Mouse (Mus musculus): ENCODE results near the gene Casz1.

Gene Casz1

DNA sequence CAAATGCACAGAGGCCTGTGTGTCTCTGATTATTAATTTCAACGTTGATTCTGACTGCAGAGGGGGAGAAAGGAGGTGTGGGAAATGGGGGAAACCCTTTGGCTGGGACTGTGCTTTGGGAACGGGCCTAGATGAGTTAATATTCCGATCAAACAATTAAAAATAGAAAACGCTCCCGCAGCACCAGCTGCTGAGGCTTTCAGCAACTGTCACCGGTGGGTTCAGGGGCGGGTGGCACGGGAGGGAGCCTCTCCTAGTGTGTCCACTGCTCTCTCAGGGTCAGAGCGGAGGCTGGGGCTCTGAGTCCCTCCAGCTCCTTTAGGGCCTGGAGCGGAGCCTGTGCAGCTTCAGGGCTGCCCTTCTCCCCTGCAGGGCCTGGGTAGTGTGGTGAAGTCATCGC, 105.3 kb downstream of the Casz1 start:
- DNase-seq: no peak

DNA sequence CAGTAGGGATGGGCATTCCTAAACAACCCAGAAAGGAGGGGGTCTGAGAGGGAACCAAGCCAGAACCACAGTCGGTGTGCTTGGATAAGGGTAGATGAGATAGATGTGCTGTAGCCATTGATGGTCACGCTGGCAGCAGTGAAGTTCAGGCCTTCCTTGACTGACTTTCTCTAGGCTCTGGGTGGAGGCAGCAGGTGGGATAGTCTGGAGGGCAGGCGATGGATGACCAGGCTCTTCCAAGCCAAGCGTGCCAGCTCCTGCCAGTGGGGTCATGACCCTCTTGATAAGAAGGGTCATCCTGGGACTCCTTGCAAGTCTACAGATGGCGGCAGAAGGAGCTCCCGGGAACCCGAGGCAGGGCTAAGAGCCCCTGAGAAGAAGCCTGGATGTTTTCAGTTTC, 107.9 kb downstream of the Casz1 start:
- DNase-seq: no peak

DNA sequence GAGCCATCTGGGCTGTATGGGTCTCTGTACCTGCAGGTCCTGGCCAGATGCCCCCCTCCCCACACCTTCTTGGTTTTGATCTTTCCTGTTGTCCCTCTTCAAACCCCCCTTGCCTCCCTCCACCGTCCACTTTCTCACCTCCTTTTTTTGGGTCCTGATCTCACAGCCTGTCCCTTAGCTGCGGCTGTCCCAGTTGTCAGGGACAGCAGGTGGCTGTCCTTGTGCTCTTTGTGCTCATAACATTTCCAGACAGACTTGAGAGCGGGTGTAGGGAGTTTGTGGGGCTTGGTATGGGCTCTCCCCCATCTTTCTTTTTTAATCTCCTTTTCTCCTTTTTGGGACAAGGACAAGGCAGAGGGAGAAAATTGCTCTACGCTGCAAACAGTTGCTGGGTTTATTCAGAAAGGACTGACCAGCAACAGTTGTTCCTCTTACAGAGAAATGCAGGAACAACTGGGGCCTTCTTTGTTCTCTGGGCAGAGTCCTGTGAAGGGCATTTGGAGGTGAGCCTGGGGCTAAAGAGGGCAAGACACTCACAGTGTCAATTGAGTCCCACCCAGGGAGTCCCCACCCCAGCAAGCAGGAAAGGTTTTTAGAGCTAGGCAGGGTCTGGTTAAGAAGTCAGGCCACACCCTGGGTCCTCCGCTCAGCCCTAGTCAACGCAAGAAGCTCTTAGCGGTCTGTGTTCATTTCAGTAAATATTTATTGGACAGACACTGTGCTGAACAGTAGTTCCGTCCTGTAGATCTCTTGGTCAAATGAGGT, 108.8 kb downstream of the Casz1 start:
- no peak for DNase-seq

DNA sequence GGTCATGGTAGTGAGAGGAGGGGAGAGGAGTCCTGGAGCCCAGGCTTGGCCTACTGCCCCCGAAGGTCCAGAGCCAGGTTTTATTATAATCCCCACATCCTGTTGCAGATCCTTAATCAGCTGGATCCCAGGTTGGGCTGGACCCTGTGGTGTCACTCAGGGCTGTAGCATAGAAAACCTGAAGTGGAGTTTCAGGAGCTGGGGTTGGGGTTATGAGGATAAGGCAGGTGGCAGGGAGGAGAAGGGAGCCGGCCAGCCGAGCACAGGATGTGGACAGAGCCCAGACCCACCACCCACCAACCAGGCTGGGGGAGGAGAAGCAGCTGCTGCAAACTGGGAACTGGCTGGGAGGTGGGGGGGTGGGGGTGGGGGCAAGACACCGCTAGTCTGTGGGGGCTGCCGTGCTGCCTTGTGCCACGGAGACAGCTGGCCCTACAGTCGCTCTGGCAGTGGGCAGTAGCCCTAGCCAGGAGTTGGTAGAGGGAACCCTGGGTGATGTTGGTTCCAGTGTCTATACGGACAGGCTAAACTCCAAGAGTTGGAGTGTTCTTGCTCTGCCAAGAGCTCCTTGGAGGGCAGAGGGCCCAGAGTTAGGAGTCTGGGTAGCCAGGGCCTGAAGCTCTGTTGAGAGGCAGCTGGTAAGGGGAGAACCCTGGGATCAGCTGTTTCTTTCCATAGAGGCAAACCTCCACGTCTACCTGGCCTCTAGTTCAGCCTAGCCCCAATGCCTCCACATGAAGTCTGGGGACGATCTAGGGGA, 110.8 kb downstream of the Casz1 start:
- peak; percentile 88 for DNase-seq

DNA sequence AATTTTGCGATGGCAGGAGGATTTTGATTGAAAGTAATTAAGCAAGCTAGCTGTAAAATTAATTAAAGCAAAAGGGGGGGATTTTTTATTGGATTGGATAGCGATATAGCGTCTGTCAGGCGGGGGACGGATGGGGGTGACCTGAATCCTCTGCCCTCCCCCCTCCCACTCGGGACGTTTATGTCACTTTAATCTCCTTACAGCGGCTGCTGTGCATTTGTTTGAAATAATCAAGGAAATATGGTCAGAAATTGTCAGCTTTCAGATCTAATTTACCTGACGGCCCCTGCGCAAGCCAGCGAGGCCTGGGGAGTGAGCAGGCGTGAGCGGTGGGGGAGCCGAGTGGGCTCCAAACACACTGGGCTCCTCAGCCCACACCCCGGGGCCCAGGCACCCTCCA, 111.6 kb downstream of the Casz1 start:
- DNase-seq: no peak

DNA sequence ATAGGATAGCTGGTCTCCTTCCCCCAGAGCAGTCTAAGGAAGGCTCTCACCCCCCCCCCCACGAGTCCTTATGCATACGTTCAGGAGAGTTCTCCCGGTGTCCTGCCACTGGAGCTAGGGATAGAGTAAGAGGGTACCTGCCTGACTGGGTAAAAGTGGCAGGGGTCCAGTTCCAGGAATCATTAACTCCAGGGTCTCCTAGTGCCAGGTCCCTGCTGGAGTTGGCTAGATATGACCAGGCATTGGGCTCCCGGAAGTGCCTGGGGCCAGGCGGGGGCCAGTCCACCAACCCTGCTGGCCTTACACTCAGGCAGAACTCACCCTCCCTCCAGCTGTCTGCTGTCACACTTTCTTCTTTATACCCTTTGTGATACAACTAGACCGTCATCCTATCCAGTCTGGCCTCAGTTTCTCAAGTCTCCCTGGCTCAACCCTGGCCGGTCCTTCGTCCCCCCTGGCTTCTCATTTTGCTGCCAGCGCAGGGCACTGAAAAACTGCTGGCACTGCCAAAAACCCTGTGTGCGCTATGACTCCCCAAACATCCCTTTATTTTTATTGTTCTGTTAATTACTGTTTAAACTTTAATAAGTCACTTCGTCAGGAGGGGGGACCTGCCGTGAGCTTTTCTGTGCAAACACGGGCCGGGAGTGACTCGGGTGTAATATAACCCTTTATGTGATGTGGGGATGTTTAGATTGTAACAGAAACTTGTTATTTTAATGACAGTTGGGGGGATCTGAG, 114.6 kb downstream of the Casz1 start:
- DNase-seq: peak; percentile 84

DNA sequence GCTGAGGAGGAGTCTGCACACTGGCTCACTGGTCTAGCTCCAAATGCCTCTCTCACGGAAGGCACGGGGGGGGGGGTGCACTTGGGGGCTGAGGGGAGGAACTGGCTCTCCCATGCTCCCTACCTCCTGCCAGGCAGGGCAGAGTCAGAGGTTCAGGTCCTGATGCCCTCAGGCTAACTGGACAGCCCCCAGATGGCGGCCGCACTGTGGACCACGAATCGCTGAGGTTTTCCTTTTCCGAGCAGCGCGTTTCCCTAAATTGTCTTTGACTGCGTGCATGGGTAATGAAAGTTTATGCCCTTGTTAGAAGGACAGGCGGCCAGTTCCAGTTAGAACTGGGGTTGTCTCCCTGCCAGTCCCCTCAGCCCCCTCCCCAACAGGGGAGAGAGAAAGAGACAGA, 116.4 kb downstream of the Casz1 start:
- DNase-seq: peak; percentile 72

DNA sequence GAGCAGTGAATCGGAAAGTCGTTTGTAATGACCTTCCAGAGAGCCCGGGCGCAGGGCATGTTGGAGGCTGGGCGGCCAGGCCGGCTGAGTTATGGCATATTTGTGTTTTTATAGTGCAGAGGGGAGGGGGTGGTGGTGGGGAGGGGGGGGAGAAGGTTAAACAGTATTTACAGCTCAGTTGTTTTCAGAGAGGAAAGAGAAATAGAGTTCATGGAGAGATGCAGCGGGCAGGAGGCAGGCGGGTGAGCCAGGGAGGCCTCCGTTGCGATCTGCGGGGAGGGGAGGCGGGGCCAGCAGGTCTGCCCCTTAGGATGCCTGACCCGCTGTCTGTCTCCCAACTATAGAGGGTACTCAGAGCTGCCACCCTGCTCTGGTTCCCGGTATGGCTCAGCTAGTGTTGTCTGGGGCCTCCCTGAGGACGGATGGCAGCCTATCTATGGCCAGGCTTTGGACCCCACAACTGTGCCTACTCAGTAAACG, 118.0 kb downstream of the Casz1 start:
- peak; percentile 63 for DNase-seq

DNA sequence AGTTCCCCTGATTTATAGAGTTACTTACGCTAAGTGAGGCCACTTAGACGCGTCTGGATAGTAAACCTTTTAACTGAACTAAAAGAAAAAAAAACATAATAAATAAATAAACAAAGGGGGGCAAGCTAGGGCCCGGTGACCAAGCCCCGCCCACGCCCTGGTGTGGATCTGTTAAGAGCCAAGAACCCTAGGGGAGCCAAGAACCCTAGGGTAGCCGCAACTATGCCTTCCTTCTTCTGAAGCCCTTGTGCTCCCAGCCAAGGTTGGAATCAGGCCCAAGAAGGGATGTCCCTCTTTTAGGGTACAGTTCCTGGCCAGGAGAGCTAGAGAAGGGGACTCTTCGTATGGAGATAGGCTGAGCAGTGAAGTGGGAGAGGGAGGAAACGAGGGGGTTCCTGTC, 119.2 kb downstream of the Casz1 start:
- DNase-seq: no peak

DNA sequence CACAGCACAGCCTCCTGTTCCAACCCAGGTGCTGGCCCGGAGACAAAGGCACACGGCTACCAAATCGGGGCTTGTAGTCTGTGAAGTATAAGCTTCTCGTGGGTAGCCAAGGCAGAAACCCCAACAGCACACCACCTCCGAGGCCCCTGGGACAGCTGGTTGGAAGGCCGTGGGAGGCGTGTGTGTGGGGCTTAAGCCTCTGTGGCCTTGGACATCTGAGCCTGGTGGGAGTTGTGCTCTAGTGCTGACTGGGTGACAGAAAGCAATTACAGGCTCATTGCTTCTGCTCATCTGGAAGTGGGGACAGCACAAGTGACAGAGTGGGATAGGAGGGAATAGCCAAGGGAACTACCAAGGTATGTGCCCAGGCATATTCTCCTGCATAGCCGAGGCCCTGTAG, 119.7 kb downstream of the Casz1 start:
- DNase-seq: no peak

DNA sequence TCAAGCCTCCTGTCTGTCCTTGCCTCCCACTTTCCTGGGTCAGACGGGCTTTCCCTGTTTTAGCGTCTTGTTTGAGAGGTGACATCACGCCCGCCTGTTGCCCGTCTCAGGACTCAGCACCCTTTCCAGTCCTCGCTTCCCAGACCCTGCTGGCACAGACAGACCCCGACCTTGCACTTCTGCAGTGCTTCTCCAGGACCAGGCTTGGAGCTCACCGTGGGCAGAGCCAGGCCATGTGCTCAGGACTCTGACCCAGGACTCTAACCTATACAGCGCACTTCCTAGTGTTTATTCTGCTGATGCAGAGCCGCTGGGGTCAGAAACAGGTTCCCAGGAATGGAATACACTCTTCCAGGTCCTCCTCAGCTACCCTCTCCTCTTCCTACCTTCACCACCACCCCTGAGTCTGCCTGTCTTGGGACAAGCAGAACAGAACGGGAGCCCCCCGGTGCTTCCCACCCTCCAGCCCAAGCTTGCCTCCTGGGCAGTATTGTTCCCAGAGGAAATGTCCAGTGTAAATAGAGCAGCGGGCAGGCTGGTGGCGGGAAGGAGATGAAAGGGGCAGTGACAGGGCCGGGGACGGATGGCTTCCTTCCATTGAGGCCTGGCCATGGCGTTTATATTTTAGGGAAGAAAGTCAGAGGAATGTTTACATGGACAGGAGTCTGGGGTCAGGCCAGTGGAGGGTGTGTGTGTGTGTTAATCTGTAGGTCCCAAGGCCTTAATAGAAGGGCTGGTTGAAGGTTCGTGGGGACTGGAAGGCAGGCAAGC, 121.5 kb downstream of the Casz1 start:
- DNase-seq: peak; percentile 65

DNA sequence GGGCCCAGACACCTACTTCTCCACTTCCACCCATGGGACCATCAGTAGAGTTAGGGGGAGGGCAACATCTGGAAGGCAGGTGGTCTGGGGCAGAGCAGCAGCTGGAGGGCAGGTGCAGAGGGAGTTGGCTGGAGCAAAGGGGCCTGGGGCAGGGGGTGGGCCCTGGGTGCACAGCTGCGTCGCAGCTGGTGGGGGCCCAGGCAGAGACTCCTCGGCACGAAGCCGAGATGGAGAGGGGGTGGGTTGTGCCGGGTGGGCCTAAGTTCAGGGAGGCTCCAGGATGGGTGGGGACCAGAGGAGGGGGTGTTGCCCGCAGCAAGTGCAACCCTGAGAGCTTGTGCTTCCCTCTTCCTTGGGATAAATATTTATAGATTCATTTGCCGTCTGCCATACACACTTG, 122.2 kb downstream of the Casz1 start:
- no peak for DNase-seq

DNA sequence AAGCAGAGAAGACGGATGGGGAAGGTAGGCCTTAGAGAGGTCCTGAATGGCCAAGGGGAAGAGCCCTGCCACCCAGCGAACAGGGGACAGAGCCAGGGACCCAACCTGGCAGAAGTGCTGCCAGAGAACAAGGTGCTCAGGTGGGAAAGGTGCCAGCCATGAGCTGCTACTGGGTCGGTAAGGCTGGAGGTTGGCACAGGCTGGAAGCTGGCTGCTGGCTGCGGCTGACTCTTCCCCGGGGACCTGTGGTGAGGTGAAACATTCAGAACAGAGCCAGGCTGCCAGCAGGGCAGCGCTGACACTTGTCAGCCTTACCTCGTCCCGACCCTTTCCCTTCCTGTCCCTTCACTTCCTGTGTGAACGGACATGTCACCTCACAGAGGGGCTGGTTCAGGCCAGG, 124.1 kb downstream of the Casz1 start:
- DNase-seq: peak; percentile 73

DNA sequence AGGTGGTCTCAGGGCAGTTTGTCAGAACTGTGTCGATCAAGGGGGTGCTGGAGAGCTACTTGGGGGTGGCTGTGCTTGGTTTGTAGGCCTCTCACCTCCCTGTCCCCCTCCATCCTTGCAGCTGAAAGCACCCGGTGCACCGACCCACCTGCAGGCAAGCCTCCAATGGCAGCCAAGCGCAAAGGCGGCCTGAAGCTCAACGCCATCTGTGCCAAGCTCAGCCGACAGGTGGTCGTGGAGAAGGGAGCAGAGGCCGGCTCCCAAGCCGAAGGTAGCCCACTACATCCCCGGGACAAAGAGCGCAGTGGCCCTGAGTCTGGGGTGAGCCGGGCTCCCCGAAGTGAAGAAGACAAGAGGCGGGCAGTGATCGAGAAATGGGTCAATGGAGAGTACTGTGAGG, 124.6 kb downstream of the Casz1 start:
- no peak for DNase-seq

DNA sequence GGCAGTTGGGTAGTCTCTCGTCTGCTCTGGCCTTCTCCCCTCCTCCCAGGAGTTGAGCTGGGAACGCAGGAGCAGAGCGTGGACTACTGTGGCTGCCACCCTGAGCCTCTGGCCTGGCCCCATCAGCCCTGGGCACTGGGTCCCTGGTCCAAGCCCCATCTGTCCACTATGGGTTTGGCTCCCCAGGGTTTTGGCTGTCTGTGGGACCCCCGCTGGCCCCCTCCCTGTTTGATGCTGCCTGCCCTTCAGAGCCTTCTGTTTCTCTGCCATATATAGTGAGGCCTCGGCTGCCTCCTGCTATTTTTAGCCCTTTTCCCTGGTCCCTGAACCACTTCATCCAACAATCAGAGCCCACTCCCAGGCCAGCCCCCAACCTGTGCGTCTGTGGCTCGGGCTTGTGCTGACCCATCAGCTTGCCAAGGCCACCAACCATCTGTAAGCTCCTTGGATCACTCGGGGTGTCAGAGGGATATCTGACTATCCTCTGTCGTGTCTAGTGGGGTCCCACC, 126.5 kb downstream of the Casz1 start:
- DNase-seq: no peak

DNA sequence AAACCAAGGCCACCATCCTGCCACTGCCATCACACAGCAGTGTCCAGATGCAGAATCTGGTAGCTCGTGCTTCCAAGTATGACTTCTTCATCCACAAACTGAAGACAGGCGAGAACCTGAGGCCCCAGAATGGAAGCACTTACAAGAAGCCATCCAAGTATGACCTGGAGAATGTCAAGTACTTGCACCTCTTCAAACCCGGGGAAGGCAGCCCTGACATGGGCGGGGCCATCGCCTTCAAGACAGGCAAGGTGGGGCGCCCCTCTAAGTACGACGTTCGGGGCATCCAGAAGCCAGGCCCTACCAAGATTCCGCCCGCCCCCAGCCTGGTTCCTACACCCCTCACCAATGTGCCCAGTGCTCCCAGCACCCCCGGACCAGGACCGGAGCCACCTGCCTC, 128.9 kb downstream of the Casz1 start:
- DNase-seq: no peak

DNA sequence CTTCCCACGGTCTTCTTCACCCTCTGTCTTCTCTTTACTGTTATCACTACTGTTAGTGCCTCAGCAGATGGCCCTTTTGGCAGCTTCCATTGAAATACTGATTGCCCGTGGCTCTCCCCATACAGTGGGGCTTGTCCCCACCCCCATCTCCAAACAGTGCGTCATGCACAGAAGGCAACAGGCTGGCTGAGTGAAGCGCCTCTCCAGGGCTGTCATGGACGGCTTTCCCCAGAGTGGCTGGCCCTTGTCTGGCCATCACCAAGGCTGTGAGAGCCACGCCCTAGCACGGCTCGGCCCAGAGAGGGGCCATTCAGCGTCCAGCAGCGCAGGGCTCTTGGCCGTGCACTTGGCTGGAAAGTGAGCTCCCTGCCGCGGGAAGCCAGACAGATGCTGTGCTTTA, 131.0 kb downstream of the Casz1 start:
- no peak for DNase-seq

DNA sequence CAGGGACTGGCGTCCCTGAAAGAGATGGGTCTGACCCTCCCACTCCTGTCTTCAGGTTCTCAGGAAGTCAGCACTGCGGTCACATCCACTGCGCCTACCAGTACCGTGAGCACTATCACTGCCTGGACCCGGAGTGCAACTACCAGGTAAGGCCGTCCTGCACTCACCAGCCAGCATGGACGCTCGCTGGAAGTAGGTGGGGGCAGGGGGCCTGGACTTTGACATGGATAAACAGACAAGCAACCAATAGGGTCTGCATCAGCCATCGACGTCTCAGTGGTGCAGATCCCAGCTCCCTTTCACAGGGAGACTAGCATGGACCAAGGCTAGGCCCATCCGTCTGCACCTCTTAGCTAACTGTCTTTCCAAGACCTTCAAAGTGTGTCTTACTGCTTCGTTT, 131.9 kb downstream of the Casz1 start:
- DNase-seq: no peak

DNA sequence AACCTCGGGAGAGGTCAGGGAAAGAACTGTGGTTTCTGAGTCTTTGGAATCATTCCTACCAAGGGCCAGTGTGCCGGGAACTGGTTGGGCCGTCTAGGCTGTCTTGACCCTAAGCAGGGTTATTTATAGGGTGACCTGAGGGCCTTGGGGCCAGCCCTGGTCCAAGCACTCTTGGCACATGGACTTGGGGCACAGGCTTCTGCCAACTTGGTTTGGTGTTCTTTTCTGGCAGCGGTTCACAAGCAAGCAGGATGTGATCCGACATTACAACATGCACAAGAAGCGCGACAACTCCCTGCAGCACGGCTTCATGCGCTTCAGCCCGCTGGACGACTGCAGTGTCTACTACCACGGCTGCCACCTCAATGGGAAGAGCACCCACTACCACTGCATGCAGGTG, 132.5 kb downstream of the Casz1 start:
- no peak for DNase-seq

DNA sequence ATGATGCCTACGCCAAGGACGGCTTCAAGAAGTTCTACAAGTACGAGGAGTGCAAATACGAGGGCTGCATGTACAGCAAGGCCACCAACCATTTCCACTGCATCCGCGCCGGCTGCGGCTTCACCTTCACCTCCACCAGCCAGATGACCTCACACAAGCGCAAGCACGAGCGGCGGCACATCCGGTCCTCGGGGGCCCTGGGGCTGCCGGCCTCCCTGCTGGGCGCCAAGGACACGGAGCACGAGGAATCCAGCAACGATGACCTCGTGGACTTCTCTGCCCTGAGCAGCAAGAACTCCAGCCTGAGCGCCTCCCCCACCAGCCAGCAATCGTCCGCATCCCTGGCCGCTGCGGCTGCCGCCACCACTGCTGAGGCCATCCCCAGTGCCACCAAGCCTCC, 134.3 kb downstream of the Casz1 start:
- DNase-seq: no peak

DNA sequence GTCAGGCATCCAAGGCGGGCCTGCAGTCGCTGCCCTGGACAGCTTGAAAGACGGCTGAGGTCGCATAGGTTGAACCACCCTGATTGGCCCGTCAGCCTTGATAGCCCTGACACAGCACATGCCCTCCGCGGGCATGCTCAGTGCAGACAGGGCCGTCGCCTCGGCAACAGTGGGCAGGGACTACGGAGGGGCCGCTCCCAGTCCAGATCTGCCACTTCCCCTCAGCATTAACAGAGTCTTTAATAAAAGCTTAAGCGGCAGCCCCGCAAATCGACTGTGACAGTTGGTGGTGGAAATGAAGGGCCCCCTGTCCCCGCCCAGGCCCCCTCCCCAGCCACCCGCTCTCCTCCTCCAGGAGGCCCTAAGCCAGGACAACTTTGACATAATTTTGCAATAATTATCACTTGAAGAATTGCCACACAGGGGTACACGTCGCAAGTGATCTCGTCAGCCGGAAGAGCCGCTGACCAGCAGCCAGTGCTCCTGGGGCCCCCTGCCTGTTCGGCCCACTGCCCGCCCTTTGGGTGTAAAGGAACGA, 136.5 kb downstream of the Casz1 start:
- peak; percentile 90 for DNase-seq

DNA sequence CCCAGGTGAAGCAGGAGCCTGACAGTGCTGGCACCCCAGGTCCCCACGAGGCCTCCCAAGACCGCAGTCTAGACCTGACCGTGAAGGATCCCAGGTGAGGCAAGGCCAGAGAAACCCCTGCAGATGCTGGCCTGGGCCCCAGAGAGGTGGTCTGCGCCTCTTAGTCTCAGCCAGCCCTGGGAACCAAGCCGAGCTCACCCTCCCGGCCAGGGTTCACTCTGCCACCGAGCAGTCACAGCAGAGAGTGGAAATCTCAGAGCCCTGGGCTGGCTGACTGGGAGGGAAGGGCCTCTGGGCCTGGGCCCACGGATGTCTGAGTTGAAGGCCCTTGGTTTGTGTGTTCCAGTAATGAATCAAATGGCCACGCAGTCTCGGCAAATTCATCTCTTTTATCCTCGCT, 137.1 kb downstream of the Casz1 start:
- DNase-seq: no peak
